Mouse (Mus musculus): ENCODE data around the gene Rnf149. TPM values are rescaled to one million over a fixed set of nuclear protein-coding genes. Genes with fewer than 3 reads are reported as not detected.

Gene Rnf149
- polyA plus RNA-seq, 1 experiment from 2014 or later, result 22.0 TPM

DNA sequence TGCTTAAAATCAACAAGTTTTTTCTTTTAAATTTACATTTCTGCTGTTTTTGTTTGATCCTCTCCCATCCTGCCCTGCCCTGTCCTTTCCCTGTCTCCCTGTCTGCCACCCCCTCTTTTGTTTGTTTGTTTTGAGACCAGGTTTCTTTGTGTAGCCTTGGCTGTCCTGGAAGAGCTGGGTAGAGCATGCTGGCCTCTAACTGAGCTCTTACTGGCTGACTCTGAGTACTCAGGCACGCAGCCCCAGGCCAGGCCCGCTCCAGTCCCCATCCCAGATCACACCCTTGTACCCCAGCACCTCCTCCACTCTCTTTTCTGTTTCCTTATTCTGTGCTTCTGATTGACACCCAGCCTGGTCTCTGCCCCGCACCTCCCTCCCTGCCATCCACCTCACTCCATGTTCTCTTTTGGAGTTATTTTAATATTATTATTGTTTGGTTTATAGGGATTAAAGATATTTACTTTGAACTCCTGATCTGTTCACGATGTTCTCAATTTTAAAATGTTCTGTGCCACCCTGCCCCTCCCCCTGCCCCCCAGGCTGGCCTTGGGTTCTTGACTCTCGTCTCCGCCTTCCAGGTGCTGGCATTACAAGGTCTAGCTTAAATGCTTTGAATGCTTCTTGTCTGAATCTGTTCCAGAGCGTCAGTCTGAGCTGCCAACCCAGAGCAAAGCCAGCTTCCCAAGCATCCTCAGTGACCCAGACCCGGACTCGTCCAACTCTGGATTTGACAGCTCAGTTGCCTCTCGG is 39.4 kb downstream of the Rnf149 start:
- Histone ChIP-seq H3K9me3 (ENCODE audit: control insufficient read depth, low read length) (peaks cover 8% of the 10 kb centered on the region; the same call in 1 of the 2 replicates), H3K4me2 (no peak overlapping the region), H3K9ac (ENCODE audit: low read length) (0 out of 2 replicates have a peak overlapping the region, but pooled peaks have one; percentile 16), H3K4me3 (ENCODE audit: low read depth, low read length) (no peak overlapping the region), H3K27ac (ENCODE audit: low read depth, low read length) (no peak overlapping the region), H3K36me3 (ENCODE audit: control insufficient read depth, insufficient read depth, low read length) (peaks cover 32% of the 10 kb centered on the region), H3K27me3 (ENCODE audit: control insufficient read depth, insufficient read depth, low read length) (no peaks in the 10 kb centered on the region), H3K4me1 (ENCODE audit: control insufficient read depth, insufficient read depth, low read length) (peaks cover 9% of the 10 kb centered on the region)
- WGBS, result 92% methylated on average over 10 of the region's 10 CpGs
- ATAC-seq (ENCODE audit: low FRiP score) (no peak), DNase-seq (ENCODE audit: low spot score, missing footprints) (no peak)

DNA sequence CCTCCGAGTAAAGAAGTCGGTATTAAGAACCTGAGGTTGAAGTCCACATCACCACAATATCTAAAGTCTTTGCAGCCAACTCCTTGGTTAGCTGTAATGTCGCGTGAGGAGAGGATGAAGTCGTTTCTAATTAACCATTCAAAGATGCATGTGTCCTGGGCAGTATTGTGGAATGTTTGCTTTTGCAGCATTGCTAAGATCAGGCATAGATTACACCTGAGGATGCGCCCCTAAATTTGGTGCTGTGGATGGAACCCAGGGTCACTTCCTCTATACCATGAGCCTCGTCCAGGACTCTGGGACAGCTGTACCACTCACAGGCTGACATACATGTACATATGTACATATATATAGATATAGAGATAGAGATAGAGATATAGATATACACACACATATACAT is 40.5 kb downstream of the Rnf149 start:
- Histone ChIP-seq H3K4me3 (ENCODE audit: low read depth, low read length) (peak overlapping the region; percentile 73), H3K27ac (ENCODE audit: low read depth, low read length) (no peak overlapping the region), H3K36me3 (ENCODE audit: control insufficient read depth, insufficient read depth, low read length) (peaks cover 29% of the 10 kb centered on the region), H3K4me1 (ENCODE audit: control insufficient read depth, insufficient read depth, low read length) (peaks cover 9% of the 10 kb centered on the region), H3K4me2 (peak overlapping the region; percentile 81), H3K9me3 (ENCODE audit: control insufficient read depth, low read length) (peaks cover 8% of the 10 kb centered on the region; the same call in 1 of the 2 replicates), H3K9ac (ENCODE audit: low read length) (peak overlapping the region; percentile 93), H3K27me3 (ENCODE audit: control insufficient read depth, insufficient read depth, low read length) (no peaks in the 10 kb centered on the region)
- ATAC-seq (ENCODE audit: low FRiP score) (no peak), DNase-seq (ENCODE audit: low spot score, missing footprints) (no peak)
- 44% methylated on average over 7 of the region's 7 CpGs for WGBS

DNA sequence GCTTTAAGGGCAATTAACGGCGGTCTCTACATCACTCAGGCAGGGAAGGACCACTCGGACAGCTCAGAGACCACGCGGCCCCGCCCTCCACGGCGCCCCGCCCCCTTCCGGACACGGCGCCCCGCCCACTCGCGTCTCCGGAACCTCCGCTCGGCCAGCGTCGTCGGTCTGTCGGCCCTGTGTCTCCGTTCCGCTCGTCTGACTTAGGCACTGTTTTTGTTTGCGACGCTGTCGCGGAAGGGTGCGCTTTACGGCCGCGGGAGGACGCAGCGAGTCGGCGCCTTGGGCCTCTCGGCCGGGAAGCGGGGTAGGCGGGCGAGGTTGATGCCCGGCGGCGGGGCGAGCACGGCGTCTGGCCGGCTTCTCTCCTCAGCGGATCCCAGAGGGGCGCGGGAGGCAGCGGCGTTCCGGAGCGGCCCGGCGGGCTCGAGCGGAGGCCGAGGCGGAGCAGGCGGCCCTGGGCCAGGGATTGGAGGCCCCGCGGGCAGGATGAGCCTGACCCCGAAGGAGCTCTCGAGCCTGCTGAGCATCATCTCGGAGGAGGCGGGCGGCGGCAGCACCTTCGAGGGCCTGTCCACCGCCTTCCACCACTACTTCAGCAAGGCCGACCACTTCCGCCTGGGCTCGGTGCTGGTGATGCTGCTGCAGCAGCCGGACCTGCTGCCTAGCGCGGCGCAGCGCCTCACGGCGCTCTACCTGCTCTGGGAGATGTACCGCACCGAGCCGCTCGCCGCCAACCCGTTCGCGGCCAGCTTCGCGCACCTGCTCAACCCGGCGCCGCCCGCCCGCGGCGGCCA is 41.5 kb downstream of the Rnf149 start:
- WGBS, result under 1% methylated on average over 95 of the region's 100 CpGs
- Histone ChIP-seq H3K36me3 (ENCODE audit: control insufficient read depth, insufficient read depth, low read length) (peaks cover 26% of the 10 kb centered on the region), H3K4me2 (peak overlapping the region; percentile 81), H3K9me3 (ENCODE audit: control insufficient read depth, low read length) (peaks cover 8% of the 10 kb centered on the region; the same call in 1 of the 2 replicates), H3K27ac (ENCODE audit: low read depth, low read length) (peak overlapping the region; percentile 83), H3K4me1 (ENCODE audit: control insufficient read depth, insufficient read depth, low read length) (peaks cover 9% of the 10 kb centered on the region), H3K27me3 (ENCODE audit: control insufficient read depth, insufficient read depth, low read length) (no peaks in the 10 kb centered on the region), H3K9ac (ENCODE audit: low read length) (peak overlapping the region; percentile 93), H3K4me3 (ENCODE audit: low read depth, low read length) (peak overlapping the region; percentile 73)
- ATAC-seq (ENCODE audit: low FRiP score), result peak; percentile 95
- DNase-seq (ENCODE audit: low spot score, missing footprints), result peak; percentile 100

DNA sequence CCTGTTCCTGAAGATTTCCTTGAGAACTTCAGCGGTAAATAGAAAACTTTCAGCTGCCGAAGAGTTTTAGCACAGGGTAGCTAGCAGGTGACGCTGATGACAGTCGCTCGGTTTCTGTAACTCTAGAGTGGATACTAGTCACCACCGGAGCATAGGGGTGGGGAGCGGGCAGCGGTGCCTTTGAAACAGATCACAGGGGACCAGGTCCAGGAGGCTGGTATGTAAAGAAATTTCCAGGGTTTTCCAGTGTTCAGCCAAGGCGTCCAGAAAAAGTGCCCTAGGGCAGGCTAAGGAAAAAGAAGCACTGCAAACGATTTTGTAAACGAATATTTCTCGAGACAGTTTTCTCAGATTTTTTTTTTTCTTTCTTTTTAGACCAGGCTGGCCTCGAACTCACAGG is 42.4 kb downstream of the Rnf149 start, which contains the start of gene Cnot11:
TSS of gene Cnot11 (plus strand) at position 162 of the 400 bp plus-strand sequence.
- no peaks in the 10 kb centered on the region for H3K27me3 ChIP-seq (ENCODE audit: control insufficient read depth, insufficient read depth, low read length)
- peaks cover 9% of the 10 kb centered on the region for H3K4me1 ChIP-seq (ENCODE audit: control insufficient read depth, insufficient read depth, low read length)
- H3K9me3 ChIP-seq (ENCODE audit: control insufficient read depth, low read length), result no peaks in the 10 kb centered on the region
- H3K9ac ChIP-seq (ENCODE audit: low read length), result peak within 1 kb of the TSS; percentile 93
- peak within 1 kb of the TSS; percentile 81 for H3K4me2 ChIP-seq
- DNase-seq (ENCODE audit: low spot score, missing footprints), result no peak
- peaks cover 17% of the 10 kb centered on the region for H3K36me3 ChIP-seq (ENCODE audit: control insufficient read depth, insufficient read depth, low read length)
- peak within 1 kb of the TSS; percentile 83 for H3K27ac ChIP-seq (ENCODE audit: low read depth, low read length)
- peak within 1 kb of the TSS; percentile 73 for H3K4me3 ChIP-seq (ENCODE audit: low read depth, low read length)
- ATAC-seq (ENCODE audit: low FRiP score), result no peak
- WGBS, result 39% methylated on average over 13 of the region's 13 CpGs

DNA sequence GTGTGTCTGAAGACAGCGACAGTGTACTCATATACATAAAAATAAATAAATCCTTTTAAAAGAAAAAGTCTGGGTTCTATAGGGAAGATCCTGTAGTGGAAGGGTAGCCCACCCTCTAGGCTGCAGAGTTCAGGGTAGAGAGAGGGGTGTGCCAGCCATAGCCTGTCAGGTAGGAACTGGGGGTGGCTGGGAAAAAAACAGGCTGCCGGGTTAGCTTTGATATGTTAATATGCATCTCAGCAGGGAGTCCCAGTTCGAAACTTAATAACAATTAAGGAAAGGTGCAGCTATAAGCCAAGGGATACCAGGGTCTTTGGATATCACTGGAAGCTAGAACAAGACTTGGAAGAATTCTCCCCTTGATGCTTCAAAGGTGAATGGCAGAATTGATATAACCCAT is 43.3 kb downstream of the Rnf149 start:
- Histone ChIP-seq H3K36me3 (ENCODE audit: control insufficient read depth, insufficient read depth, low read length) (peaks cover 9% of the 10 kb centered on the region; the same call in 1 of the 2 replicates), H3K4me2 (no peak overlapping the region), H3K27me3 (ENCODE audit: control insufficient read depth, insufficient read depth, low read length) (no peaks in the 10 kb centered on the region), H3K9me3 (ENCODE audit: control insufficient read depth, low read length) (no peaks in the 10 kb centered on the region), H3K27ac (ENCODE audit: low read depth, low read length) (no peak overlapping the region), H3K4me1 (ENCODE audit: control insufficient read depth, insufficient read depth, low read length) (peaks cover 9% of the 10 kb centered on the region), H3K9ac (ENCODE audit: low read length) (no peak overlapping the region), H3K4me3 (ENCODE audit: low read depth, low read length) (no peak overlapping the region)
- DNase-seq (ENCODE audit: low spot score, missing footprints) (no peak), ATAC-seq (ENCODE audit: low FRiP score) (no peak)
- 43% methylated on average over 3 of the region's 3 CpGs for WGBS

DNA sequence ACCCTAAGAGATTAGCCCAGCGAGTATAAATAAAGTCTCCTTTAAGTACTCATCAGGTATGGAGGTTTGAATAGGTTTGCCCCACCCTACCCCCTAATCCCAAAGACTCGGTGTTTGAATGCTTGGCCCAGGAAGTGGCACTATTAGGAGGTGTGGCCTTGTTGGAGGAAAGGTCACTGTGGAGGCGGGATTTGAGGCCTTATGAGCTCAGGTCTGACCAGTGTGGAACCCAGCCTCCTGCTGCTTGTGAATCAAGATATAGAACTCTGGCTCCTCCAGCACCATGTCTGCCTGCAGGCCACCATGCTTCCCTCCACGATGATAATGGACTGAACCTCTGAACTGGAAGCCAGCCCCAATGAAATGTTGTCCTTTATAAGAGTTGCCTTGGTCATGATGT is 46.2 kb downstream of the Rnf149 start:
- no peak overlapping the region for H3K4me2 ChIP-seq
- no peak for DNase-seq (ENCODE audit: low spot score, missing footprints)
- H3K36me3 ChIP-seq (ENCODE audit: control insufficient read depth, insufficient read depth, low read length), result no peaks in the 10 kb centered on the region
- no peaks in the 10 kb centered on the region for H3K9me3 ChIP-seq (ENCODE audit: control insufficient read depth, low read length)
- no peaks in the 10 kb centered on the region for H3K4me1 ChIP-seq (ENCODE audit: control insufficient read depth, insufficient read depth, low read length)
- no peak overlapping the region for H3K4me3 ChIP-seq (ENCODE audit: low read depth, low read length)
- no peak overlapping the region for H3K9ac ChIP-seq (ENCODE audit: low read length)
- H3K27ac ChIP-seq (ENCODE audit: low read depth, low read length), result no peak overlapping the region
- no peak for ATAC-seq (ENCODE audit: low FRiP score)
- 70% methylated on average over 4 of the region's 4 CpGs for WGBS
- H3K27me3 ChIP-seq (ENCODE audit: control insufficient read depth, insufficient read depth, low read length), result no peaks in the 10 kb centered on the region

DNA sequence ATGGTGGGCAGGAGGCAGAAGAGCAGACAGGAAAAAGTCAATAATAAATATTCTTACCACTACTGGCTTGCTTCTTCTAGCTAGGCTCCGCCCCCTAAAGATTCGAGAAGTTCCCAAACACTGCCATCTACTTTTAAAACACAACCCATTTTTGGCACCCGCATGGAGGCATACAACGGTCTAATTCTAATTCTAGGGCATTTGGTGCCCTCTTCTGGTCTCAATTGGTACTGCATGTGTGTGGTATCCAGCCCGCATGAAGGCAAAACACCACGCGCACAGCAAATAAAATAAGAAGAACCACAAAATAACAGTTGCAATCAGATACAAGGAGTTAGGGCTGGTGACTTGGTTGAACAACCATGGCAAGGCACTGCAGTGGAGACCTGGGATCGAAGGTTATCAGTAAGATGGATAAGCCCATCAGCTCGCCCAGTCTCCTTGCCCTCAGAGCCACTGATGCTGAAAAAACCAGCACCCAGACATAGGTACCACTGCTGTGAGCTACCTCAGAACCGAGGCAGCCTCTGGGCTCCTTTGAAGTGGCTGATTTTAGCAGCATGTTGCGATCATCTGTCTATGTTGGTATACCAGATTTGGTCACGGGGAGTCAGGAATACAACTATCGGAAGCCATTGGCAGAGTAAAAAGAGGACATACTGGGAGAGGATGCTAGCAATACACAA is 46.8 kb downstream of the Rnf149 start:
- Histone ChIP-seq H3K27me3 (ENCODE audit: control insufficient read depth, insufficient read depth, low read length) (no peaks in the 10 kb centered on the region), H3K36me3 (ENCODE audit: control insufficient read depth, insufficient read depth, low read length) (no peaks in the 10 kb centered on the region), H3K4me2 (no peak overlapping the region), H3K4me3 (ENCODE audit: low read depth, low read length) (no peak overlapping the region), H3K4me1 (ENCODE audit: control insufficient read depth, insufficient read depth, low read length) (no peaks in the 10 kb centered on the region), H3K27ac (ENCODE audit: low read depth, low read length) (no peak overlapping the region), H3K9ac (ENCODE audit: low read length) (no peak overlapping the region), H3K9me3 (ENCODE audit: control insufficient read depth, low read length) (no peaks in the 10 kb centered on the region)
- no peak for ATAC-seq (ENCODE audit: low FRiP score)
- peak; percentile 98 for DNase-seq (ENCODE audit: low spot score, missing footprints)
- 39% methylated on average over 13 of the region's 13 CpGs for WGBS

DNA sequence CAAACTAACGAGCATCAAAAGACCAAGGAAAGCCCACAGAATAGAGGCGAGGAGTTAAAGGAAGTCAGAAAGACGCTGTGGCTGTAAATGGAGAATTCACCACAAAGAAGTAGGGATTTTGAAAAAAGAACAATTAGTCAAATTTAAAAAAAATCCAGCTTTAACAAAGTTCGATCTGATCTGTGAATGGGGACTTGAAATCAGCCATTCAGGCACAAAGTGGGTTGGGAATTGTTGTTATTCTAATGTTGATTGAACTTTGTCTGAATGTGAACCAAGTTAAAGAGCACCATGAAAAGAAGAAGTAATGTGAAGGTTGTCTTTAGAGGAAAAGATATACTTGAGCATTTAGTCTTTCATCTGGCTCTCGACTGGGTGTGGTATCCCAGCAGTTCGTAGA is 48.9 kb downstream of the Rnf149 start:
- Histone ChIP-seq H3K9ac (ENCODE audit: low read length) (no peak overlapping the region), H3K9me3 (ENCODE audit: control insufficient read depth, low read length) (no peaks in the 10 kb centered on the region), H3K27me3 (ENCODE audit: control insufficient read depth, insufficient read depth, low read length) (no peaks in the 10 kb centered on the region), H3K4me3 (ENCODE audit: low read depth, low read length) (no peak overlapping the region), H3K4me1 (ENCODE audit: control insufficient read depth, insufficient read depth, low read length) (no peaks in the 10 kb centered on the region), H3K4me2 (no peak overlapping the region), H3K27ac (ENCODE audit: low read depth, low read length) (no peak overlapping the region), H3K36me3 (ENCODE audit: control insufficient read depth, insufficient read depth, low read length) (no peaks in the 10 kb centered on the region)
- WGBS, result 75% methylated on average over 6 of the region's 6 CpGs
- ATAC-seq (ENCODE audit: low FRiP score), result no peak
- DNase-seq (ENCODE audit: low spot score, missing footprints), result no peak
